Comparison of ENCODE assay signal across 8 mouse cellular contexts in the genomic region with DNA sequence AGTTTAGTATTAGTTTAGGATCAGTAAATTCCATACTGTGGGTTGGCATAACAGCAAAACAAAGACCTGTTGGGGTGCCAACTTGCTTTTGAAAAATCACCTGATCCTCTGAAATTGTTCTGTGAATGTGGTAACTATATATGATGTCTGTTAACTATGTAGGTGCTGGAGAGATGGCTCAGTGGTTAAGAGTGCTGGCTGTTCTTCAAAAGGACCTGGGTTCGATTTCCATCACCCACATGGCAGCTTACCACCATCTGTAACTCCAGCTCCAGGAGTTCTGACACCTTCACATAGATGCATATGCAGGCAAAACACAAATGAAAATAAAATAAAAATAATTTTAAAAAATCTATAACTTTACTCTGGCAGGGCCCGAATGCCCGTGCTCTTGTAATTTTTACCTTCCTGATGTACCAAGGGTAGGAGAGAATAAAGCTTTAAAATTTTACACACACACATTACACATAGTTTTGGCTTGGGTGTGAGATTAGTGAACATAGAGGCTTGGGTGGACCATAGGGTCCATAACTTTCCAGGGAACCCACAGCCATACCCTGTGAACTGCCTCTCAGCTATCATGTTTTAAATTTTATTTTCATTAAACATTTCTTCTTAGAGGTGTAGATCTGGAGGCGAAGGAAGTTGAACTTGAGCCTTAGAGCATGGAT. TPM values are rescaled to one million over a fixed set of nuclear protein-coding genes. Genes with fewer than 3 reads are reported as not detected.
DNase-seq lines count a peak whose midpoint lies in the region; ATAC-seq and TF ChIP-seq lines count a peak whose summit lies in the region.
"Had no signal": no experiment of that assay in that cellular context is flagged by ENCODE, and none has a peak within 500 bp of the region (broad histone marks: within the 10 kb centered on the region; RNA-seq: fewer than 3 reads in every experiment).

No protein-coding gene starts in this region.

- H3K9me3 ChIP-seq in kidney, embryonic 14.5 days (ENCODE audit: control insufficient read depth, low read length) = no peaks in the 10 kb centered on the region
- H3K9me3 ChIP-seq in ES-E14 (ENCODE audit: control insufficient read depth, insufficient read depth, low read depth, low read length) = no peaks in the 10 kb centered on the region
- no peaks in the 10 kb centered on the region for H3K9me3 ChIP-seq in embryonic facial prominence, embryonic 15.5 days (replicated peaks)
- no peaks in the 10 kb centered on the region for H3K9me3 ChIP-seq in midbrain, embryonic 12.5 days

- ATAC-seq in kidney, embryonic 14.5 days (ENCODE audit: low FRiP score, low TSS enrichment) = no peak
- no peak for ATAC-seq in embryonic facial prominence, embryonic 15.5 days (ENCODE audit: insufficient number of reproducible peaks, low FRiP score, low TSS enrichment, low read depth)
- no peak for ATAC-seq in midbrain, embryonic 12.5 days (ENCODE audit: low FRiP score, low read depth)

- H3K27me3 ChIP-seq in kidney, embryonic 14.5 days (ENCODE audit: control insufficient read depth, insufficient read depth, low read length) = no peaks in the 10 kb centered on the region
- H3K27me3 ChIP-seq in kidney, adult 2 months (replicated peaks; ENCODE audit: control insufficient read depth, insufficient read depth, low read length) = no peaks in the 10 kb centered on the region
- H3K27me3 ChIP-seq in embryonic facial prominence, embryonic 15.5 days = no peaks in the 10 kb centered on the region
- H3K27me3 ChIP-seq in midbrain, embryonic 12.5 days = no peaks in the 10 kb centered on the region

- 95% methylated on average over 4 of the region's 4 CpGs for WGBS in kidney, embryonic 14.5 days
- 94% methylated on average over 4 of the region's 4 CpGs for WGBS in kidney, adult 2 months
- 95% methylated on average over 4 of the region's 4 CpGs for WGBS in embryonic facial prominence, embryonic 15.5 days
- WGBS in midbrain, embryonic 12.5 days = 95% methylated on average over 4 of the region's 4 CpGs

- H3K9ac ChIP-seq in kidney, embryonic 14.5 days (ENCODE audit: low read depth, low read length) = no peak overlapping the region
- H3K9ac ChIP-seq in ES-E14 (ENCODE audit: insufficient read depth, low read depth, low read length, poor library complexity, severe bottlenecking) = peak overlapping the region; percentile 59; the same call in 1 of the 2 replicates
- no peak overlapping the region for H3K9ac ChIP-seq in embryonic facial prominence, embryonic 15.5 days
- no peak overlapping the region for H3K9ac ChIP-seq in midbrain, embryonic 12.5 days (replicated peaks)

- no peak for TF ChIP-seq POLR2A in kidney, adult 2 months (IDR thresholded peaks at IDR 0.05; ENCODE audit: low read depth, low read length)

- H3K4me2 ChIP-seq in kidney, embryonic 14.5 days (replicated peaks; ENCODE audit: low read depth, low read length) = no peak overlapping the region; the same call in 1 of the 2 replicates
- no peak overlapping the region for H3K4me2 ChIP-seq in embryonic facial prominence, embryonic 15.5 days (replicated peaks)
- H3K4me2 ChIP-seq in midbrain, embryonic 12.5 days (replicated peaks) = peak overlapping the region; percentile 65; the same call in 1 of the 2 replicates

- H3K27ac ChIP-seq in kidney, embryonic 14.5 days (ENCODE audit: low read depth, low read length) = peak overlapping the region; percentile 98
- no peak overlapping the region for H3K27ac ChIP-seq in kidney, adult 2 months (ENCODE audit: insufficient read depth, low read depth, low read length)
- peak overlapping the region; percentile 100; the same call in 1 of the 2 replicates for H3K27ac ChIP-seq in ES-E14 (ENCODE audit: insufficient read depth, low read depth, low read length, poor library complexity, severe bottlenecking)
- peak overlapping the region; percentile 97 for H3K27ac ChIP-seq in embryonic facial prominence, embryonic 15.5 days (replicated peaks)
- peak overlapping the region; percentile 93; the same call in 1 of the 2 replicates for H3K27ac ChIP-seq in midbrain, embryonic 12.5 days (replicated peaks)

- no peak for DNase-seq in kidney, adult 2 months
- DNase-seq in ES-E14 (ENCODE audit: low read depth, low spot score) (no peak), adipocyte (ENCODE audit: low spot score) (no peak)
- DNase-seq in cerebellum, postnatal 36 days = no peak
- DNase-seq: embryo, embryonic 11 days had no signal

- peaks cover 7% of the 10 kb centered on the region; the same call in 1 of the 2 replicates for H3K4me1 ChIP-seq in kidney, embryonic 14.5 days (ENCODE audit: control insufficient read depth, insufficient read depth, low read length)
- H3K4me1 ChIP-seq in kidney, adult 2 months (ENCODE audit: control insufficient read depth, insufficient read depth, low read length) = peaks cover 6% of the 10 kb centered on the region; the same call in 1 of the 2 replicates
- H3K4me1 ChIP-seq in ES-E14 (ENCODE audit: control insufficient read depth in 2 of 2, insufficient read depth in 2 of 2, low read length in 2 of 2, poor library complexity in 1 of 2) = peaks cover 3 to 7% of the 10 kb centered on the region in 2 experiments; a peak in 2 of 4 replicates
- peaks cover 15% of the 10 kb centered on the region for H3K4me1 ChIP-seq in embryonic facial prominence, embryonic 15.5 days
- peaks cover 14% of the 10 kb centered on the region for H3K4me1 ChIP-seq in midbrain, embryonic 12.5 days

- in situ Hi-C loops in ES-E14 (cut with MboI; ENCODE audit: low sequenced_read_pairs in 2 of 2, unreplicated experiment in 2 of 2) = no loop called here

- no peak for TF ChIP-seq CTCF in kidney, adult 2 months (conservative IDR thresholded peaks at IDR 0.05; ENCODE audit: insufficient read depth, insufficient read length, low read depth, low read length)

- H3K36me3 ChIP-seq in kidney, embryonic 14.5 days (ENCODE audit: control insufficient read depth, insufficient read depth, low read length) = no peaks in the 10 kb centered on the region
- no peaks in the 10 kb centered on the region for H3K36me3 ChIP-seq in kidney, adult 2 months (ENCODE audit: control insufficient read depth, insufficient read depth, low read length)
- H3K36me3 ChIP-seq in ES-E14 (ENCODE audit: control insufficient read depth, insufficient read depth, low read length, poor library complexity, severe bottlenecking) = no peaks in the 10 kb centered on the region
- H3K36me3 ChIP-seq in embryonic facial prominence, embryonic 15.5 days = no peaks in the 10 kb centered on the region
- no peaks in the 10 kb centered on the region for H3K36me3 ChIP-seq in midbrain, embryonic 12.5 days

- H3K4me3 ChIP-seq in kidney, embryonic 14.5 days (ENCODE audit: low read length) = no peak overlapping the region
- H3K4me3 ChIP-seq in kidney, adult 2 months (ENCODE audit: insufficient read depth, low read depth, low read length) = no peak overlapping the region
- peak overlapping the region; percentile 88 to 92; a peak in 2 of 4 replicates for H3K4me3 ChIP-seq in ES-E14 (ENCODE audit: insufficient read depth in 1 of 2, low read depth in 1 of 2, low read length in 2 of 2, poor library complexity in 1 of 2, severe bottlenecking in 1 of 2)
- no peak overlapping the region for H3K4me3 ChIP-seq in embryonic facial prominence, embryonic 15.5 days (replicated peaks)
- no peak overlapping the region for H3K4me3 ChIP-seq in midbrain, embryonic 12.5 days

TF ChIP-seq in ES-E14, 5 proteins besides CTCF, POLR2A, EP300 and RAD21:
- TF ChIP-seq MAFK (IDR thresholded peaks at IDR 0.05; ENCODE audit: insufficient read depth, low read depth, low read length) = no peak
- no peak for TF ChIP-seq ZC3H11A (IDR thresholded peaks at IDR 0.05; ENCODE audit: borderline replicate concordance, low read depth, low read length)
- no peak for TF ChIP-seq ZNF384 (IDR thresholded peaks at IDR 0.05; ENCODE audit: low read depth, low read length)
- TF ChIP-seq HCFC1 (IDR thresholded peaks at IDR 0.05; ENCODE audit: borderline replicate concordance, insufficient read depth, low read length) = no peak
- no peak for TF ChIP-seq CHD2 (IDR thresholded peaks at IDR 0.05; ENCODE audit: low read depth, low read length)
TF ChIP-seq in ES-E14: peak in this region for 0.

RNA-seq across cellular contexts. Expression of a gene that starts 1.4 kb away (rescaled TPM):
- polyA plus RNA-seq in kidney, embryonic 14.5 days (2014; fragmentation: Nextera tagmentation; extraction: Ambion mirVana) = 86.4 and 94.4 TPM in 2 replicates
- polyA plus RNA-seq in kidney, adult 2 months (2012; rRNA removed) = 56.1 and 60.8 TPM in 2 replicates
- 27.8 and 36.7 TPM in 2 replicates for total RNA-seq in ES-E14 (2012; rRNA removed)
- polyA plus RNA-seq in embryonic facial prominence, embryonic 15.5 days (2015; fragmentation: Nextera tagmentation; extraction: Ambion mirVana) = 88.9 and 93.0 TPM in 2 replicates
- 87.5 and 88.6 TPM in 2 replicates for polyA plus RNA-seq in midbrain, embryonic 12.5 days (2016; fragmentation: Nextera tagmentation; extraction: Ambion mirVana)

RNA-seq across cellular contexts. Expression of a gene that starts 24.6 kb away (rescaled TPM):
- polyA plus RNA-seq in kidney, embryonic 14.5 days (2014; fragmentation: Nextera tagmentation; extraction: Ambion mirVana) = 0.57 and 0.60 TPM in 2 replicates
- polyA plus RNA-seq in kidney, adult 2 months (2012; rRNA removed) = 3.2 and 10.3 TPM in 2 replicates
- total RNA-seq in ES-E14 (2012; rRNA removed) = 11.6 TPM in 2 replicates
- 3.2 and 3.6 TPM in 2 replicates for polyA plus RNA-seq in embryonic facial prominence, embryonic 15.5 days (2015; fragmentation: Nextera tagmentation; extraction: Ambion mirVana)
- polyA plus RNA-seq in midbrain, embryonic 12.5 days (2016; fragmentation: Nextera tagmentation; extraction: Ambion mirVana) = 0.31 and 0.47 TPM in 2 replicates

Comparison
In these comparisons a context has a peak if more than half of its experiments do, and no peak if none do; other contexts are left out.
1. H3K4me3 ChIP-seq: peak in ES-E14 (2 of 2); none in kidney, embryonic 14.5 days (single experiment), kidney, adult 2 months (single experiment), embryonic facial prominence, embryonic 15.5 days (single experiment) and midbrain, embryonic 12.5 days (single experiment).